Mouse (Mus musculus) lung, embryonic 16.5 days (tissue): ENCODE measurements around the gene Pnma3. TPM values are rescaled to one million over a fixed set of nuclear protein-coding genes. Genes with fewer than 3 reads are reported as not detected.
A peak's percentile ranks its signal among the peaks of the same experiment; 100 is the strongest.
"Not testable (repeated sequence)": the region's sequence is repeated elsewhere in the genome, so short reads cannot be mapped to it uniquely, and the experiment has no call there.

Experiments
- ATAC-seq: fragments of 200-750 bp; cut with Nextera tagmentation; 2 replicates; pipeline ENCODE4 v1.8.0; 2017; ENCODE audit warnings: low read depth, mild to moderate bottlenecking, moderate library complexity
- H3K27ac ChIP-seq: fragments of 300-500 bp; sonication (generic); 2 replicates; pipeline ENCODE4 v1.5.1; 2014; ENCODE audit warnings: mild to moderate bottlenecking, control low read depth, low read length
- H3K27me3 ChIP-seq: fragments of 300-500 bp; sonication (generic); 2 replicates; pipeline ENCODE4 v1.6.1; 2014; ENCODE audit warnings: low read depth, low read length, mixed read lengths; ENCODE audit not compliant: control insufficient read depth, insufficient read depth
- H3K36me3 ChIP-seq: fragments of 300-500 bp; sonication (generic); 2 replicates; pipeline ENCODE4 v1.6.1; 2014; ENCODE audit warnings: low read length; ENCODE audit not compliant: control insufficient read depth, insufficient read depth
- H3K4me1 ChIP-seq: fragments of 300-500 bp; sonication (generic); replicated peaks from 2 replicates; pipeline ENCODE4 v1.6.1; 2014; ENCODE audit warnings: low read length, mixed read lengths; ENCODE audit not compliant: control insufficient read depth, insufficient read depth
- H3K4me2 ChIP-seq: fragments of 300-500 bp; sonication (generic); 2 replicates; pipeline ENCODE4 v1.6.1; 2014; ENCODE audit warnings: low read depth, low read length, control low read depth
- H3K4me3 ChIP-seq: fragments of 300-500 bp; sonication (generic); 2 replicates; pipeline ENCODE4 v1.5.1; 2014; ENCODE audit warnings: mild to moderate bottlenecking, low read length, control low read depth
- H3K9ac ChIP-seq: fragments of 300-500 bp; sonication (generic); 2 replicates; pipeline ENCODE4 v1.6.1; 2014; ENCODE audit warnings: low read length, control low read depth
- H3K9me3 ChIP-seq: fragments of 300-500 bp; sonication (generic); 2 replicates; pipeline ENCODE4 v1.6.1; 2016; ENCODE audit warnings: low read length; ENCODE audit not compliant: control insufficient read depth
- WGBS: fragments of 180-500 bp; shearing (Covaris S2); extraction: QIAGEN DNeasy Blood & Tissue Kit; methylation state at CpG from one replicate; pipeline ENCODE4 v1.1.7; 2014; 5-methylcytosine and 5-hydroxymethylcytosine counted together
- polyA plus RNA-seq: library from polyadenylated mRNA; unstranded; fragments of >200 nt; fragmentation: Nextera tagmentation; extraction: Ambion mirVana; gene quantifications from 2 replicates; pipeline ENCODE4 v1.2.1, GENCODE M21; 2015

Pnma3 gene
- polyA plus RNA-seq: 0.10 and 0.15 TPM in 2 replicates

- H3K9ac ChIP-seq: no peak within 1 kb of the TSS
- H3K9me3 ChIP-seq: no peaks in the 10 kb centered on the region
- no peak for ATAC-seq
- 33% methylated on average over 7 of the region's 7 CpGs for whole genome bisulfite sequencing
- H3K36me3 ChIP-seq: no peaks in the 10 kb centered on the region
- no peaks in the 10 kb centered on the region; the same call in 1 of the 2 replicates for H3K4me1 ChIP-seq
- H3K4me2 ChIP-seq: peak within 1 kb of the TSS; percentile 34
- H3K27me3 ChIP-seq: no peaks in the 10 kb centered on the region
- no peak within 1 kb of the TSS; the same call in 1 of the 2 replicates for H3K4me3 ChIP-seq
- H3K27ac ChIP-seq: peak within 1 kb of the TSS; percentile 73
These were observed at the start of gene Pnma3 for GRCm38 (mm10) chrX:73064415-73064793. Gene Pnma3 (plus strand): TSS chrX:73064787.

DNA sequence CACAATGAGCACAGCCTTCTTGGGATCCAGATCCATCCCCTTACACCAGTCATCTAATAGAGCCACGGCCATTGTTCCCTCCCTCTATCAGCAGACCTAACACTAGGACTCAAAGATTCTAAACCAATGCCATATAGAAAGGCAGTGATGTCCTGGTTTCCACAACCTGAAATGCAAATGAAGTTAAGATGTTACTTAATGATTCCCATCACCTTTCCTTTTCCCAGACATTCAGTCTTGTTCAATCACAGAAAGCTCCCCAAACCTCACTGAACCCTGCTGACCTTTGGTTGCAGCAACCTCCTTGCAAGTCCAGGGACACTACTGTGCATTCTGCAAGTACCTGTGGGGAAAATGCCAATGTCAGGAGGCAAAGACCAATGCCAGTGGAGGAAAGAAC lies 27.6 kb upstream of the Pnma3 start, which contains the start of gene Pnma5:
TSS of gene Pnma5 (minus strand) at position 101 of the 400 bp plus-strand sequence.
- H3K4me3 ChIP-seq: no peak within 1 kb of the TSS
- no peaks in the 10 kb centered on the region for H3K4me1 ChIP-seq
- 64% methylated on average over 1 of the region's 1 CpGs for WGBS
- ATAC-seq: no peak
- no peaks in the 10 kb centered on the region for H3K9me3 ChIP-seq
- no peaks in the 10 kb centered on the region; the same call in 1 of the 2 replicates for H3K27me3 ChIP-seq
- H3K4me2 ChIP-seq: no peak within 1 kb of the TSS
- no peaks in the 10 kb centered on the region for H3K36me3 ChIP-seq
- H3K27ac ChIP-seq: no peak within 1 kb of the TSS
- H3K9ac ChIP-seq: no peak within 1 kb of the TSS

GRCm38 (mm10) chrX:73038831-73039230 lies 25.8 kb upstream of the Pnma3 start:
- no peak overlapping the region for H3K9ac ChIP-seq
- H3K4me3 ChIP-seq: no peak overlapping the region
- no peak overlapping the region for H3K27ac ChIP-seq
- no peaks in the 10 kb centered on the region for H3K4me1 ChIP-seq
- ATAC-seq: no peak
- H3K27me3 ChIP-seq: no peaks in the 10 kb centered on the region; the same call in 1 of the 2 replicates
- WGBS: 79% methylated on average over 8 of the region's 8 CpGs
- no peak overlapping the region for H3K4me2 ChIP-seq
- no peaks in the 10 kb centered on the region for H3K9me3 ChIP-seq
- no peaks in the 10 kb centered on the region for H3K36me3 ChIP-seq

DNA sequence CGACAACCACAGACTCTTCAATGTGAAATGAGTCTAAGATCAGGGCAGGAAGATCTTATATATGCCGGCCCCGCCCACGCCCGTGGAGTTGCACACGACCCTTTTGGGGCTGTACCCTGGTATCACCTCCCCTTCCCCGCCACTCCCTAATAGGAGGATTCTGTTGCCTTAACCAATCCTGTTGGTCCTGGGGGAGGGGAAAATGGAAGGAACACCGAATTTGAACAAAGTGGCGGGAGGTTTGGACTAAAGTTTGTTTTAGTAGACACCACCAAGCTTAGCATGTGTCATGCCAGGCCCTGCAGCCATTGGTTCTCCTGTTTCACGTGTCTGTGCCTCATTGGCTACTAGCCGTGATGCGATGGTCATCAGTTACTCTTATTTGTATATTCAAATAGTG lies 24.9 kb upstream of the Pnma3 start:
- no peaks in the 10 kb centered on the region for H3K9me3 ChIP-seq
- H3K4me3 ChIP-seq: no peak overlapping the region
- H3K27ac ChIP-seq: no peak overlapping the region
- no peak overlapping the region for H3K4me2 ChIP-seq
- no peak for ATAC-seq
- H3K9ac ChIP-seq: no peak overlapping the region
- 83% methylated on average over 12 of the region's 12 CpGs for WGBS
- H3K36me3 ChIP-seq: no peaks in the 10 kb centered on the region
- no peaks in the 10 kb centered on the region; the same call in 1 of the 2 replicates for H3K27me3 ChIP-seq
- H3K4me1 ChIP-seq: no peaks in the 10 kb centered on the region

GRCm38 (mm10) chrX:73053860-73054563 lies 10.6 kb upstream of the Pnma3 start:
- Histone ChIP-seq H3K36me3 (no peaks in the 10 kb centered on the region), H3K27me3 (no peaks in the 10 kb centered on the region), H3K4me3 (no peak overlapping the region), H3K27ac (no peak overlapping the region), H3K9me3 (no peaks in the 10 kb centered on the region), H3K4me2 (peak overlapping the region; percentile 37; the same call in 1 of the 2 replicates), H3K9ac (0 out of 2 replicates have a peak overlapping the region, but pooled peaks have one; percentile 32), H3K4me1 (no peaks in the 10 kb centered on the region)
- 13% methylated on average over 14 of the region's 14 CpGs for WGBS
- ATAC-seq: peak; percentile 96

- WGBS: 73% methylated on average over 1 of the region's 1 CpGs
- Histone ChIP-seq H3K9me3 (no peaks in the 10 kb centered on the region), H3K27ac (0 out of 2 replicates have a peak overlapping the region, but pooled peaks have one; percentile 10), H3K27me3 (no peaks in the 10 kb centered on the region), H3K4me2 (no peak overlapping the region), H3K9ac (no peak overlapping the region), H3K4me1 (no peaks in the 10 kb centered on the region; the same call in 1 of the 2 replicates), H3K36me3 (no peaks in the 10 kb centered on the region), H3K4me3 (no peak overlapping the region)
- no peak for ATAC-seq
These were observed 3.1 kb upstream of the Pnma3 start for GRCm38 (mm10) chrX:73061528-73061927.

- Histone ChIP-seq H3K27me3 (no peaks in the 10 kb centered on the region), H3K4me1 (no peaks in the 10 kb centered on the region; the same call in 1 of the 2 replicates), H3K4me2 (no peak overlapping the region), H3K9ac (no peak overlapping the region), H3K9me3 (no peaks in the 10 kb centered on the region), H3K36me3 (no peaks in the 10 kb centered on the region), H3K4me3 (no peak overlapping the region), H3K27ac (peak overlapping the region; percentile 53; the same call in 1 of the 2 replicates)
- WGBS: 27% methylated on average over 5 of the region's 5 CpGs
- ATAC-seq: peak; percentile 56
These were observed 2.3 kb upstream of the Pnma3 start for GRCm38 (mm10) chrX:73062323-73062722.

GRCm38 (mm10) chrX:73063512-73064414 lies 824 bp upstream of the Pnma3 start:
- Histone ChIP-seq H3K4me2 (peak overlapping the region; percentile 34), H3K9me3 (no peaks in the 10 kb centered on the region), H3K4me3 (no peak overlapping the region; the same call in 1 of the 2 replicates), H3K9ac (no peak overlapping the region), H3K27me3 (no peaks in the 10 kb centered on the region), H3K36me3 (no peaks in the 10 kb centered on the region), H3K4me1 (no peaks in the 10 kb centered on the region; the same call in 1 of the 2 replicates), H3K27ac (no peak overlapping the region)
- no peak for ATAC-seq
- 36% methylated on average over 24 of the region's 24 CpGs for WGBS

- WGBS: no CpG with 5 or more reads among the region's 5 CpGs
- not testable (repeated sequence) for H3K36me3 ChIP-seq, H3K27ac ChIP-seq, H3K9me3 ChIP-seq, H3K9ac ChIP-seq, H3K4me1 ChIP-seq, H3K4me2 ChIP-seq, H3K4me3 ChIP-seq, H3K27me3 ChIP-seq
- ATAC-seq: peak; percentile 75
These were observed 2.3 kb downstream of the Pnma3 start for GRCm38 (mm10) chrX:73066765-73067312.
